Mouse (Mus musculus) ZHBTc4 (cell line): ENCODE data around the gene C2cd2l.

Experiments
- DNase-seq: peaks from one replicate; pipeline ENCODE4 v3.0.0-alpha.2; 2011; ENCODE audit warnings: low read depth, low spot score

C2cd2l gene

DNA sequence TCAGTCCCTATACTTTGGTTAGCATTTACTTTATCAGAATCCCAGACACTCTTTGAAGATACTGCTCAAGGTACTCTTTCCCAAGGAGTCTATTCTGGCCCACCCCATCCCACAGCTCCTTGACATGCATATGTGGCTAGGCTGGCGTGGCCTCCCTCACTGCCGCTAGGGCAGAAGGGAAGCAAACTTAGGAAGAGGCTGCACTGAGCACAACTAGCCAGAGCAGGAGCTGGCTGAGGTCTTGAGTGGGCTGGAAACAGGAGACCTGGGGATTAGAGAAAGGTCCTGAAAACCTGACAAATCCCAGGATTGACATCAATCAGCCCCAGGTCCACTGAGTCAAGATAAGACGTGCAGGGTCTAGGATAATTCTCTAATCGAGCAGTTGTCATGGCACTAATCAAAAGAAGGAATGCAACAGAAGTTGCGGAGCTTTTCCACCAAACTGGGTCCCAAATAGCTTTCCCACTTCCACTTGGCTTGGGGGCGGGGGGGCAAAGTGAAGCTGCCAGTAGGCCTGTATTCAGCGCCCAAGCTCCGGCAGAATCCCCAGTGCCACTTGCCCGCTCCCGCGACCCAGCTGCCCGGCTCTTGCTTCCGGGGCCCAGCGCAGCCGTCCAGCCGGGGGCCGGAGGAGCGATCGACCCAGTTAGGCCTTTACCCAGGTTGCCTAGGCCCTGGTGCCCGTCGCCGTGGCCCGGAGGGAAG is 52.6 kb downstream of the C2cd2l start:
- DNase-seq = no peak

DNA sequence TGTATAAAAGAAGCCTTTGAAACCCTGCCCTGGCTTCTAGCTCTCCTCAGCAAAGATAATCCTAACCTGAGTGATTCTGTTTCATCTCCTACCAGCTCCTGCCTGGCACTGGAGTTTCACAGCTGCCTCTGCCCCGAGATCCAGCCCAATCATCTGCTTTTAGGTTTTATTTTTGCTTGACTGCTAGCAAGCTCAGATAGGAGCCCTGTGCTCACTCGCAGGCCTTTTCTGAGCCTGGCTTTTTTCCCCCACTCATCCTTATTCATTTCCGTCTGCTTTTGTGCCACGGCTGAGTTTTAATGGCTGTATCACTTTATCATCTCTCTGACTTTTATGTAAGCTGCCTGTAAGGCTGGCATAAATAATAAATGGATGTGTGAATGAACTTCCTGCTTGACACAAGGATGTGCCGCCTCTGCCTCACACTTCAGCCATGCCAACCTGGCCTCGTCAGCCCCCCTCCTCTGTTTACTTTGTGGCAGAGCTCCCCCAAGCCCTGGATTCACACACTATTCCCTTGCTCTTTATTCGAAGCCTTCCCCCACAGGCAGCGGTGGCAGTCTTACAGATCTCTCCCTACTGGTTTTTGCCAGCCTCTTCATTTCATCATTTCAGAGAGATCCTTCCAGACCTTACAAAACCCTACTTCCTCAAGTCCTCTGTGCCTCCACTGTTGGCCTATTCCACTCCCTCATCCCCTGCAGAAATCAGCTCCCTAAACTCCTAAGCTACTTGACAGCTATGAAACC is 53.4 kb downstream of the C2cd2l start:
- no peak for DNase-seq

DNA sequence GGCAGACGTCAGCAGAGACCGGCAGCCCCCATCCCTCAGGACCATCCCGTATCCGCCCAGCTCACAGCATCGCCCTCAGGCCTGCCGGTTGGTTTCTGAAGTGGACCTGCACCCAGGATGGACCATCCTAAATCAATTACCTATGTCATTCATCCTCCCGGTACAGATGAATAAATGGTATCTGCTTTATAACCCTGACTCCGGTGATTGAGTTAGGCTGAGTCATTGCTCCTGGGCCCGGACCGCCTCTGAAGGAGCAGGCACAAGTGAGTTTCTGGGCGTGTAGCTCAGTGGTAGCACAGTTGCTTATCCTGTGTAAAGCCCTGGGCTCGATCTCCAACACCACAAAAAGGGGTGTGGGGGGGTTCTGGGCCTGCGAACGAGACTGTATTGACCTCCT is 58.7 kb downstream of the C2cd2l start:
- no peak for DNase-seq
